Mouse (Mus musculus) liver, postnatal 0 days (tissue): ENCODE measurements around the gene F12. TPM values are rescaled to one million over a fixed set of nuclear protein-coding genes. Genes with fewer than 3 reads are reported as not detected.

Experiments
- ATAC-seq: fragments of 200-750 bp; cut with Nextera tagmentation; 2 replicates; pipeline ENCODE4 v1.8.0; 2017; ENCODE audit warnings: mild to moderate bottlenecking, moderate library complexity
- DNase-seq: peaks from one replicate; pipeline ENCODE4 v3.0.0-alpha.2; 2016
- H3K27ac ChIP-seq: fragments of 300-500 bp; sonication (generic); 2 replicates; pipeline ENCODE4 v1.5.1; 2014; ENCODE audit warnings: antibody characterized with exemption, moderate library complexity, mild to moderate bottlenecking, low read depth
- H3K27me3 ChIP-seq: fragments of 300-500 bp; sonication (generic); 2 replicates; pipeline ENCODE4 v1.6.1; 2014; ENCODE audit warnings: low read length, control low read depth, mixed read lengths; ENCODE audit not compliant: insufficient read depth
- H3K36me3 ChIP-seq: fragments of 300-500 bp; sonication (generic); replicated peaks from 2 replicates; pipeline ENCODE4 v1.6.1; 2014; ENCODE audit warnings: mild to moderate bottlenecking, control low read depth, low read length, moderate library complexity, mixed read lengths; ENCODE audit not compliant: insufficient read depth
- H3K4me1 ChIP-seq: fragments of 300-500 bp; sonication (generic); 2 replicates; pipeline ENCODE4 v1.6.1; 2014; ENCODE audit warnings: antibody characterized with exemption, mild to moderate bottlenecking, control low read depth; ENCODE audit not compliant: insufficient read depth
- H3K4me2 ChIP-seq: fragments of 300-500 bp; sonication (generic); 2 replicates; pipeline ENCODE4 v1.6.1; 2014; ENCODE audit warnings: low read depth, mild to moderate bottlenecking, low read length, moderate library complexity, mixed read lengths
- H3K4me3 ChIP-seq: fragments of 300-500 bp; sonication (generic); 2 replicates; pipeline ENCODE4 v1.5.1; 2014; ENCODE audit warnings: low read depth, low read length
- H3K9ac ChIP-seq: fragments of 300-500 bp; sonication (generic); replicated peaks from 2 replicates; pipeline ENCODE4 v1.6.1; 2014; ENCODE audit warnings: mild to moderate bottlenecking, moderate library complexity
- H3K9me3 ChIP-seq: fragments of 300-500 bp; sonication (generic); 2 replicates; pipeline ENCODE4 v1.6.1; 2016; ENCODE audit warnings: mild to moderate bottlenecking, control low read depth, low read length, mixed read lengths
- CTCF ChIP-seq: sonication (generic); IDR thresholded peaks from 2 replicates; pipeline ENCODE4 v1.5.1; 2016; ENCODE audit warnings: antibody characterized with exemption, low read depth
- EP300 ChIP-seq: IDR thresholded peaks from 2 replicates; pipeline ENCODE4 v1.6.1; 2016; ENCODE audit warnings: antibody characterized with exemption, low read depth, mild to moderate bottlenecking
- WGBS: fragments of 180-500 bp; shearing (Covaris S2); extraction: QIAGEN DNeasy Blood & Tissue Kit; methylation state at CpG from one replicate; pipeline ENCODE4 v1.1.7; 2014; ENCODE audit not compliant: insufficient replicate concordance; 5-methylcytosine and 5-hydroxymethylcytosine counted together
- polyA plus RNA-seq: library from polyadenylated mRNA; unstranded; fragments of >200 nt; fragmentation: Nextera tagmentation; extraction: Ambion mirVana; gene quantifications from 2 replicates; pipeline ENCODE4 v1.2.1, GENCODE M21; 2015

F12 gene
- polyA plus RNA-seq, 1 experiment from 2014 or later = 418 TPM

GRCm38 (mm10) chr13:55472132-55473022 is 45.8 kb upstream of the F12 start:
- Histone ChIP-seq H3K4me1 (peaks cover 24% of the 10 kb centered on the region), H3K36me3 (no peaks in the 10 kb centered on the region), H3K9me3 (no peaks in the 10 kb centered on the region), H3K4me3 (peak overlapping the region; percentile 62), H3K27ac (0 out of 2 replicates have a peak overlapping the region, but pooled peaks have one; percentile 3), H3K9ac (peak overlapping the region; percentile 57), H3K4me2 (peak overlapping the region; percentile 96), H3K27me3 (peaks cover 46% of the 10 kb centered on the region)
- TF ChIP-seq EP300 (no peak), CTCF (peak; percentile 22; the same call in 1 of the 2 replicates)
- WGBS = under 1% methylated on average over 83 of the region's 103 CpGs
- DNase-seq = peak; percentile 52
- peak; percentile 18 for ATAC-seq

DNA sequence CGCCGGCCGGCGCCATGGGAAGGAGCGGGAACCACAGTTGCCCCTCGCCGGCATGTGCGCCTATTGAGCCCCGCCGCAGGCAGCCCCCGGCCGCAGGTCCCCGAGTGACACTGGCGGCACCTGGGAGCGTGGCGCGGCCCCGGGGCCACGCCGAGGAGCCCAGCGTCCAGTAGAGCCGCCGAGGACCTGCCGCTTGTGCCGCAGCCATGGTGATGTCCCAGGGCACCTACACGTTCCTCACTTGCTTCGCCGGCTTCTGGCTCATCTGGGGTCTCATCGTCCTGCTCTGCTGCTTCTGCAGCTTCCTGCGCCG is 45.2 kb upstream of the F12 start:
- H3K27ac ChIP-seq = 0 out of 2 replicates have a peak overlapping the region, but pooled peaks have one; percentile 3
- 0% methylated on average over 22 of the region's 31 CpGs for WGBS
- ATAC-seq = peak; percentile 18; the same call in 1 of the 2 replicates

GRCm38 (mm10) chr13:55471156-55471818 is 44.7 kb upstream of the F12 start:
- Histone ChIP-seq H3K4me1 (peaks cover 24% of the 10 kb centered on the region), H3K4me3 (peak overlapping the region; percentile 62), H3K27ac (no peak overlapping the region), H3K9ac (peak overlapping the region; percentile 57), H3K36me3 (no peaks in the 10 kb centered on the region), H3K27me3 (peaks cover 46% of the 10 kb centered on the region), H3K4me2 (peak overlapping the region; percentile 96), H3K9me3 (no peaks in the 10 kb centered on the region)
- DNase-seq = peak; percentile 88
- TF ChIP-seq EP300 (no peak), CTCF (peak; percentile 91)
- peak; percentile 75 for ATAC-seq
- WGBS = 2% methylated on average over 50 of the region's 54 CpGs

More for the DNA sequence above, 45.2 kb upstream of the F12 start:
- Histone ChIP-seq H3K27me3 (peaks cover 46% of the 10 kb centered on the region), H3K4me1 (peaks cover 24% of the 10 kb centered on the region), H3K9me3 (no peaks in the 10 kb centered on the region), H3K36me3 (no peaks in the 10 kb centered on the region), H3K4me3 (peak overlapping the region; percentile 62), H3K4me2 (peak overlapping the region; percentile 96), H3K9ac (peak overlapping the region; percentile 57)
- DNase-seq = no peak
- TF ChIP-seq CTCF (no peak), EP300 (no peak)

- peaks cover 25% of the 10 kb centered on the region for H3K4me1 ChIP-seq
- H3K36me3 ChIP-seq = no peaks in the 10 kb centered on the region
- DNase-seq (no peak), ATAC-seq (no peak)
- peaks cover 55% of the 10 kb centered on the region for H3K27me3 ChIP-seq
- H3K27ac ChIP-seq = no peak overlapping the region
- no peaks in the 10 kb centered on the region for H3K9me3 ChIP-seq
- 72% methylated on average over 9 of the region's 9 CpGs for WGBS
- no peak for TF ChIP-seq CTCF
- no peak for TF ChIP-seq EP300
- no peak overlapping the region for H3K4me3 ChIP-seq
- H3K4me2 ChIP-seq = no peak overlapping the region
- no peak overlapping the region for H3K9ac ChIP-seq
Measured at GRCm38 (mm10) chr13:55470372-55470771, 43.8 kb upstream of the F12 start.

GRCm38 (mm10) chr13:55468851-55469560 is 42.4 kb upstream of the F12 start:
- 47% methylated on average over 13 of the region's 13 CpGs for WGBS
- TF ChIP-seq EP300 (no peak), CTCF (peak; percentile 74)
- no peaks in the 10 kb centered on the region for H3K36me3 ChIP-seq
- no peaks in the 10 kb centered on the region for H3K9me3 ChIP-seq
- H3K27me3 ChIP-seq = peaks cover 63% of the 10 kb centered on the region
- ATAC-seq (no peak), DNase-seq (peak; percentile 56)
- H3K4me1 ChIP-seq = peaks cover 38% of the 10 kb centered on the region
- H3K4me3 ChIP-seq = no peak overlapping the region
- no peak overlapping the region for H3K4me2 ChIP-seq
- H3K27ac ChIP-seq = no peak overlapping the region
- H3K9ac ChIP-seq = no peak overlapping the region

- ATAC-seq = no peak
- Histone ChIP-seq H3K27ac (no peak overlapping the region), H3K36me3 (peaks cover 7% of the 10 kb centered on the region), H3K27me3 (peaks cover 37% of the 10 kb centered on the region), H3K4me2 (no peak overlapping the region), H3K4me3 (no peak overlapping the region), H3K9me3 (no peaks in the 10 kb centered on the region), H3K4me1 (peaks cover 19% of the 10 kb centered on the region), H3K9ac (no peak overlapping the region)
- no peak for DNase-seq
- no peak for TF ChIP-seq CTCF
- TF ChIP-seq EP300 = no peak
- WGBS = 44% methylated on average over 5 of the region's 5 CpGs
Measured at GRCm38 (mm10) chr13:55465830-55466440, 39.3 kb upstream of the F12 start.
